Mouse (Mus musculus): ENCODE measurements around the gene Tnfrsf18.

DNA sequence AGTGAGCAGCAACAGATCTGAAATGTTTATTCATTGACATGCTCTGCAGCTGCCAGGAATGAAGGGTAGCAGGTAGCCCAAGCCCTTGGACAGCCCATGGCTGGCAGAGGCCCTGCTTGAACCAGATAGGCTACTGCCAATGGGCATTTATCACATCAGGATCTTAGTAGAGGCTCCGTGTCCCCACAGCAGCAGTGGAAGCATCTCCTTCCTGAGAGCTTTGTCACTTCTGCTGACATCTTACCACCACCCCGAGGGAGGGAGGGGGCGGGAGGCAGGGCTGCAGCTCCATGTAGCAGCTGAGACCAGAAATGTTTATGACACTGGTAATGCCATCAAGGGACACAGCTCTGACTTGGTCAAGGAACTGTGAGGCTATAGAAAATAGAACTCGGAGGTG lies 6.9 kb downstream of the Tnfrsf18 start:
- TF ChIP-seq GATA1 (IDR thresholded peaks at IDR 0.05; ENCODE audit: low read length) (no peak), TAL1 (IDR thresholded peaks at IDR 0.05; ENCODE audit: low read length) (no peak)

Data from erythroblast, embryonic 14.5 days (primary cell).